Comparison of ENCODE assay signal across 16 mouse cellular contexts in the genomic region with DNA sequence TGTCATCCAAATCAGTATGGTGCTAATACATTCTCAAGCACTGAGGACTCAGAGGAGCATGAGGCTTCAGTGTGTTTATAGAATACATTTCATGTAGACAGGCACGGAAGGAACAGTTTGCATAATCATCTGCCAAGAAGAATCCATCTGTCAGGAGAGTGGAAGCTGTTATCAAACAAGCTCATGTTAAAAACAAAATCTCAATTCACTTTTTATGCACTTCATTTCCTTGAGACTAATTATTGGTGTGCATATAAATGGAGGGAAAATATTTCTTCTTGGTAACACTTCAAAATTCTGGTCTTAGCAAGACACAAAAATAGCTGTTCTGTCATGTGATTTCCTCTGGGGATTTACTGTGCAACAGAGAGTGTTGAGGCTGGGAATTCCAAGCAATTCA.
A peak's percentile ranks its signal among the peaks of the same experiment; 100 is the strongest.
DNase-seq lines count a peak whose midpoint lies in the region; ATAC-seq and TF ChIP-seq lines count a peak whose summit lies in the region.
"Had no signal": no experiment of that assay in that cellular context is flagged by ENCODE, and none has a peak within 500 bp of the region (broad histone marks: within the 10 kb centered on the region; RNA-seq: fewer than 3 reads in every experiment).

No protein-coding gene starts in this region.

- H3K27ac ChIP-seq in lung, postnatal 0 days (ENCODE audit: low read length), result no peak overlapping the region
- H3K27ac ChIP-seq: embryonic facial prominence, embryonic 13.5 days; heart, embryonic 15.5 days; kidney, embryonic 15.5 days; limb, embryonic 10.5 days; liver, embryonic 15.5 days had no signal

- DNase-seq in adrenal gland, postnatal 10 days, result peak; percentile 1
- DNase-seq in adrenal gland, postnatal 25 days, result no peak
- peak; percentile 6 for DNase-seq in heart, adult 8-10 months (ENCODE audit: low spot score)
- no peak for DNase-seq in heart, adult 9 months (ENCODE audit: low spot score in 2 of 2)
- DNase-seq in lung, postnatal 0 days (ENCODE audit: low spot score), result peak; percentile 38
- no peak for DNase-seq in lung, postnatal 14 days
- peak; percentile 67 for DNase-seq in layer of hippocampus, adult 9-10 months (ENCODE audit: low spot score)
- no peak for DNase-seq in gastrocnemius, adult 18-20 months (ENCODE audit: low spot score)
- DNase-seq: adrenal gland, postnatal 14 days; gastrocnemius, postnatal 14 days; thymus, adult 2 months had no signal

- H3K4me1 ChIP-seq in lung, postnatal 0 days (ENCODE audit: insufficient read depth, low read depth, low read length), result no peaks in the 10 kb centered on the region
- H3K4me1 ChIP-seq: embryonic facial prominence, embryonic 13.5 days; heart, embryonic 15.5 days; kidney, embryonic 15.5 days; limb, embryonic 10.5 days; liver, embryonic 15.5 days had no signal

- no peak overlapping the region for H3K4me2 ChIP-seq in lung, postnatal 0 days (replicated peaks; ENCODE audit: low read depth, low read length)
- H3K4me2 ChIP-seq: embryonic facial prominence, embryonic 13.5 days; heart, embryonic 15.5 days; kidney, embryonic 15.5 days; liver, embryonic 15.5 days had no signal

- no peaks in the 10 kb centered on the region for H3K9me3 ChIP-seq in lung, postnatal 0 days (ENCODE audit: low read length)
- H3K9me3 ChIP-seq: embryonic facial prominence, embryonic 13.5 days; heart, embryonic 15.5 days; kidney, embryonic 15.5 days; limb, embryonic 10.5 days; liver, embryonic 15.5 days had no signal

- WGBS in lung, postnatal 0 days, result 42% methylated on average over 1 of the region's 1 CpGs

- TF ChIP-seq EP300 in lung, postnatal 0 days (IDR thresholded peaks at IDR 0.05), result no peak

- H3K27me3 ChIP-seq in lung, postnatal 0 days (replicated peaks; ENCODE audit: insufficient read depth, low read length), result no peaks in the 10 kb centered on the region
- H3K27me3 ChIP-seq: embryonic facial prominence, embryonic 13.5 days; heart, embryonic 15.5 days; kidney, embryonic 15.5 days; liver, embryonic 15.5 days had no signal

- no peak overlapping the region for H3K9ac ChIP-seq in lung, postnatal 0 days (replicated peaks; ENCODE audit: low read depth)
- H3K9ac ChIP-seq: embryonic facial prominence, embryonic 13.5 days; heart, embryonic 15.5 days; kidney, embryonic 15.5 days; liver, embryonic 15.5 days had no signal

- H3K36me3 ChIP-seq in lung, postnatal 0 days (ENCODE audit: insufficient read depth, low read length), result no peaks in the 10 kb centered on the region
- H3K36me3 ChIP-seq: embryonic facial prominence, embryonic 13.5 days; heart, embryonic 15.5 days; kidney, embryonic 15.5 days; limb, embryonic 10.5 days; liver, embryonic 15.5 days had no signal

- no peak for TF ChIP-seq CTCF in lung, postnatal 0 days (IDR thresholded peaks at IDR 0.05)

- H3K4me3 ChIP-seq in lung, postnatal 0 days (ENCODE audit: low read depth, low read length), result no peak overlapping the region
- H3K4me3 ChIP-seq: embryonic facial prominence, embryonic 13.5 days; heart, embryonic 15.5 days; kidney, embryonic 15.5 days; limb, embryonic 10.5 days; liver, embryonic 15.5 days had no signal

- ATAC-seq in lung, postnatal 0 days, result no peak

Comparison
In these comparisons a context has a peak if more than half of its experiments do, and no peak if none do; other contexts are left out.
1. DNase-seq: peak in adrenal gland, postnatal 10 days (single experiment), heart, adult 8-10 months (single experiment), lung, postnatal 0 days (single experiment) and layer of hippocampus, adult 9-10 months (single experiment); none in adrenal gland, postnatal 25 days (single experiment), heart, adult 9 months (0 of 2), lung, postnatal 14 days (single experiment) and gastrocnemius, adult 18-20 months (single experiment).